Mouse (Mus musculus) frontal cortex, postnatal 10 days (tissue): Measurements from ENCODE around the gene Mpg.

Source experiments
- DNase-seq, 2 experiments: peaks; one replicate each; pipeline ENCODE4 v3.0.0; 2022; ENCODE audit warnings: low spot score in 2 of 2, mixed read lengths in 1 of 2

Mpg gene

DNA sequence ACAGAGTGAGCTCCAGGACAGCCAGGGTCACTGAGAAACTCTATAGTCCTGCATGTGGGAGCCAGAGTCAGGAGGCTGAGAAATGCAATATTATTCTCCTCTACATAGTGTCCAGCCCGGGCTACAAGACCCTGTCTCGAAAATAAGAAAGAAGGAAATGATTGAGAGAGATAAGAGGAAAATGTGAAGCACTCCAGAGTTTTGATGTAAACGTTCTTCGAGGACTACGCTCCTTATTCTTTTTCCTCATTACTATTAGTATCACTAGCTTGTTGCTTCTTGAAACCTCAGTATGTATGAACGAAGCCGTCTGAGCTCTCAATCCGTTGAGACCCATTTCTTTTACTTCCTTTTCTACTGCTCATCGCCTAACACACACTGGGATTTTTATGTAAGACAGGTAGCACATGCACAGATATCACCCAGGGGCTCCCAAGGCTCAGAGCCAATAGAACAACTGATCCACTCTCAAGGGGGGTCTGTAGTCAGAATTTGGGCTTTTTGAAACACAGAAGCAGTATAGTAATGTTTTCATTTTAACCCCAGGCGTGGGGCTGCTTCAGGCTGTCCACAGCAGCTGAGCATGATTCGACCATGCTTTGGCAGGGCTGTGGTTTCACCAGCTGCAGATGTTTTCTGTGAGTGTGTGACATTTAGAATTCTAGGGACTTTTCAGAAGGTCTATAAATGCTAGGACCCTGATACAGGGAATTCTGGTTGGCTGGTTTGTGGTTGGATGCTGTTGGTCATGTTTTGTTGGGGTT, 24.2 kb upstream of the Mpg start:
- no peak for DNase-seq

DNA sequence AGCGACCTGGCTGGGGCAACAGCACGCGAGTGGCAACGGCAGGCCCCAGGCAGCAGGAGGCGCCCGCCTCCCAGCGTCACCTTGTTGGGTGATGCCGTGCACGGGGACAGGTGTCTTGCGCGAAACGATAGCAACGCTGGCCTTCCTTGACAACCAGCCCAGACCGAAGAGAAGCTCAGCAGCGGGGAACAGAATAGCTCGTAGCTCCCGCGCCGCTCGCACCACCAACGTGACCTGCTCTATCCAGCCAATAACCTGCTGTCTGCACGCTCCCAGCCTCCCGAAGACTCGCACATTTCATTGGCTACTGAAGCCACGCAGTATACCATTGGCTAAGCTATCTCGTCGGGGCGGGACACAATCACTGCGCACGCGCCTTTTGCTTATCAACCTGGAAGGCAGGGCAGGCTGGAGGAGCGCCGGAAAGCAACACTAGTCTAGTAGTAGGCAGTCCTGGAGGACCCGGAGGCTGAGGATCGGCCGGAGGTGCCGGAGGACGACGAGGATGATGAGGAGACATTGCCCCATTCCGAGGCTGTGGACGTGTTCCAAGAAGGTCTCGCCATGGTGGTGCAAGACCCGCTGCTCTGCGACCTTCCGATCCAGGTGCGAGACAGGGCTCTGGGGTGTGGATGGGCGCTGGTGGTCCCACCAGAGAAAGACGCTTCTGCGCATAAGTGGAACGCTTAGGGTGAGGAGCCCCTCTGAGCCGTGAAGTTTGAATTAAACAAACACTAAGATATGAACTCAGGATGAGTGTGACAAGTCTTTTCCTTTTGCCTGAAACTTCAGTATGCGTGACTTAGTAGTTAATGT, 21.0 kb upstream of the Mpg start, which contains the start of gene Snrnp25:
TSS of gene Snrnp25 (plus strand) at position 358 of the 816 bp plus-strand sequence.
- peak; percentile 93 to 94 for DNase-seq

DNA sequence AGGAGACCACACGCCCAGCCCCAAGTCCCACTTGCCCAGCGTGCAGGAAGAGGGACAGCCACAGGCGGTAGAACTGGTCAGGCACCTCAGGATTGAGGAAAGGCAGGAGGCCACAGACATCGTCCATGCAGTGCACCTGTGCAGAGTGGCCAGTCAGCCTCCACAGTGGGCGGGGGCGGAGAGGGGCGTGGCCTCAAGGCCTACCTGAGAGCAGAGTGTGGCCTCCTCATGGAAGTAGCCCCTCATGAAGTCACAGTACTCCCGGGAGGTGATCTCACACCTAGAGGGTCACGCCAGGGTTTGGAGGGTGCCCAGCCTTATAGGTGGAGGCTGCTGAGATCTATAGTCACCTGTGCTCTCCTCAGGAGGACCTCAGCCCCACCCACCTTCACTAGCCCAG, 15.7 kb upstream of the Mpg start:
- DNase-seq, result no peak

DNA sequence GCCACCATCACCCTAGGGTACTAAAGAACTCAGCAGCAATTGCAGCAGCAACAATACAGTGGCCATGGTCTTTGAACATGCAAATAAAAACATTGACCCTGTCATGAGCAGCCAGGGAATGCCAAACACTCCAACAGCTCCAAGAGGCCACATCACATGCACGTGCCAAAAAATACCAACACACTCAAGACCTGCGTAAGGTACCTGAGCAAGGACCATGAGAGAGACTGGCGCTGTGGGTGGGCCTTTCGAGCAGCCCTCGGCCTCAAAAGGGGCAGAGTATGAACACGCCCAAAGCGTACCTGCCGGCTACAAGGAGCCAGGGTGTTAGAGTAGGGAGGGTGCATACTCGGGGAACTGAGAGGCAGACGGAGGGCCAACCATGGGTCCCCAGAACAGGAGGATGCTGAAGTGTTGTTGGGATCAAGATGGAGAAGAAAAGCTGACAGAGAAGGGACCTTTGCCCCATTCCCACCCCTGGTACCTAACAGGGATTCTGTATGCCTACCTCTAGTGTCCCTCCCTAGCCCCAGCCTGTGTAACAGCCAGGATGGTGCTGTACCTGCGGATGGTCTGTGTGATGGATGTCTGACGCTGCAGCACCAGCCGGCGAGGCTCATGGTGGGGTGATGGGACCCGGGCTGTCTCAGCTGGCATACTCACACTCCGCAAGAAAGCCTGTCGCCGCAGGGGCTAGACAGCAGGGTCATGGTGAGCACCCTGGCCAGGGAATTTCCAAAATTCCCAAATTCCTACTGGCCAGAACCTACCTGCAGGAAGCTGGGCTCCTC, 10.7 kb upstream of the Mpg start:
- DNase-seq, result no peak

DNA sequence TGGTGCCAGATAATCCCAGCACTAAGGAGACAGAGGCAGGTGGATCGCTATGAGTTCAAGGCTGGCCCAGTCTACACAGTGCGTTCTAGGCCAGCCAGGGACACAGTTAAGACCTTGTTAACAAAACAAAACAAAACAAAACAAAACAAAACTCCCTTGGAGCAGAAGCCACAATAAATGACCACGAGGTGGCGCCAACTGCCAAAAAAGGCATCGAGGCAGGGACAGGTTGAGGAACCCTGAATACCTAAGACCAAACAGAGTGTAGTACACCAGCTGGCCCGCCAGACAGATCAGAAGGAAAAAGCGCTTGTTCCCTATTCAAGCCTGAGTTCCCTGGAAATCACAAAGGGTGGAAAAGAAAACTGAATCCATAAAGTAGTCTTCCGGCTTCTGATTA, 9.5 kb upstream of the Mpg start:
- DNase-seq, result no peak

DNA sequence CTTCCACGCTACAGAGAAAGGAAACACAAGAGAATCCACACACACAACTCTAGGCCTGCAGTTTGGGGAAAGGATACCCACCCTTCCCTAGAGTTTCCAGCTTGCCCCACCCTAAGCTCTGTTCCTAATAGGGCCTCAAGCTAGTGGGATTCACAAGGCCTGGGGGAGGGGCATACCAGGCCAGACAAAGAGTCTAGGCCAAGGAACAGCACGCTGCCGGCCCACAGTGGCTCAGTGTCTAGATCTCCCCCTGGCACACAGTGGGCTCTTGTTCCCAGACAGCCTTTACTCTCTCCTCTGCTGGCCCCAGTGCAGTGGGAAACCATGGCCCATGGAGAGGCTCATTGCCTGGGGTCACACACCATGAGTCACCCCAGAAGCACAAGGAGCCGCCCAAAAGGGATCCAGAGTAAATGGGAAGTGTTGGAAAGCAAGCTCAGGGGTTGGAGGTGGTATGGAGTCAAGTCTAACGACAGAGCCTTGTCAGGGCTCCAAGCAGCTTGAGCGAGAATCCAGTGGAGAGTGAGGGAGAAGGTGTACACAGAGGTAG, 7.7 kb upstream of the Mpg start:
- no peak for DNase-seq

DNA sequence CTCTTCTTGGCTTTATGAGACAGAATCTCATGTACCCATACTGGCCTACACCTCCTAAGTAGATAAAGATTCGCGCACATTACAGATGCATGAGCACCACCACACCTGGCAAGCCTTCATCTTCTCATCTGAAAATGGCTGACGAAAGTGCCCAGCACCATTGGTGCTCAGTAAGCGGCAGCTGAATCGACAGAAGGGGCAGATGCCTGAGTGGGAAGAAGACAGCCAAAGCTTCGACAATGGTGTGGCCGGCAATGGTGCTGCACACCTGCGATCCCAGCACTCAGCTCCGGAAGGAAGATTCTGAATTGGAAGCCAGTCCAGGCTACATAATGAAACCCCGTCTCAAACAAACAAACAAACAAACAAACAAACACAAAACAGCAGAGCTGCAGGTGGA, 7.0 kb upstream of the Mpg start:
- DNase-seq, result no peak

DNA sequence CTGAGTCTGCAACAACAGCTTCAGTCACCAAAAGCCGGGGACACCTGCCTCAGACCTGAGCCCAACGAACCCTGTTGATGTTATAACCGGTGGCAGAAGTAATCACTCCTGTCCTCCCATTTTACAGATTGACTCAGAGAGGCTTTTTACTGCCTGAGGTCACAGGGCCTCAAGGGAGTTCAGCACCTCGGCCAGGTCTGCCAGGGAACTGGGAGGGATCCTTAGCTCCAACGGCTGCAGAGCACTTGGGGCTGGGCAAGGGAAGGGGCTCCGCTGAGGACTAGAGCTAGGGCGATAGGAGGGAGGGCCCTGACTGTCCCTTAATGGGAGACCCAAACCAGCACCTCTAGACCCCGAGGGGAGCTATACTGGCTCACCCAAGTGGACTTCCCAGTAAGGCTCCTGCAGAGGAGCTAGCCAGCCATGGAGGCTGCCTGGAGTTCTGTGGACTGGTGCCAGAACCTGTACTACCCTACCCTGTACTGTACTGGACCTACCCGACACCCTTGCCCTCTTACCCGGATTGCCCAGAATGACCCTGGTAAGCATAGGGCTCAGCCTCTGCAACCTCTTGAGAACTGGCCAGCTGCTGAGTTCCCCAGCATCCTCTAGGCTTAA, 5.6 kb upstream of the Mpg start:
- DNase-seq, result no peak

DNA sequence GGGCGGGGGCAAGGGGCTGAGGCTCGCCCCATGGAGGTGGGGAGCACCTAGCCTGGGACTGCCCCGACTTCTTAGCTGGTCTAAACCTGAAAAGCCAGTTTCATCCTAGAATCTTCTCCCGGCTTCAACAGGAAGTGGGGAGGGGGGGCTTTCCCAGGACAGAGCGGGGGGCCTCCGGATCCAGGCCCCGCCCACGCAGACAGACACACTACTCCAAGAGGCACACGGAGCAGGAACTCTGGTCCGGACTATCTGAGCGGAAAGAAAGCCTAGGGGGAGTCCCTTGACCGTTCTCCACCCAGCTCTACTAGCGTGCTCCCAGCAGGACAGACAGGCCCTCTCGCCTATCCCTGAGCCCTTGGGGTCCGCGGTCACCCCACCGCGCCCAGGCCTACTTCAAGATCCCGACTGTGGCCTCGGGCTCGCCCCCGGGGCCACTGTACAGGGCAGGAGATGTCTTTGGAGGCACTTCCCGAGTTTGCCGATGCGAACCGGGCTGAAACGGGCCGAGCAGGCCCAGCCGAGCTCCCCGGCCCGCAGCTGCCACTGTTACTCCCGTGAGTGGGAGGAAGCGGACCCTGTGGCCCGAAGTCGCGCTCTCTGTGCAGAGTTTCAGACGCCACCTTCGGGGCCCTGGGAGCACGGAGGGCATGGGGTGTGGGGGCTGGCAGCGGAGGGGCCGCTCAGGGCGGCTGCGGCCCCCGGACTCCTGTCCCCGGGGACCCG, 4.9 kb upstream of the Mpg start:
- no peak for DNase-seq

DNA sequence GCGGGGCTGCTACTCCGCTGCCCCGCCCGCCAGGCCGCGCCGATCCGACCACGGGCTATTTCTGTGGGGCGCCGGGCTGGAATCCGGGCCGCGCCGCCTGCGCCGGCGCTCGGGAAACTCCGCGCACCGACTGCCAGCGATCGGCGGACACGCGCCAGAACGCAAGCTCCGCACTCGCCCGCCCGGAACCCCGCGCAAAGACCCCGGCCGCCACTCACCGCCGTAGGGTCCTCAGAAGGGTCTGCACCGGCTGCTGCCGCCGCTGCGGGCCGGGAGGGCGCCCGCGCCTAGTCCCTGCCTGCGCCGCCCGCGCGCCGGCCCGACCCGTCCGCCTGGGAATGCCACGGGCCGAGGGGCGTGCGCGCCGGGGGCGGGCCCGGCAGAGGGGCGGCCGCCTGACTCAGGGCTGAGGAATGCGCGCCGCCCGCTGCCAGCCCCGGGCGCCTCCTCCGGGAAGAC, 4.3 kb upstream of the Mpg start, which contains the start of gene Rhbdf1:
TSS of gene Rhbdf1 (minus strand) at position 350 of the 459 bp plus-strand sequence.
- no peak for DNase-seq

DNA sequence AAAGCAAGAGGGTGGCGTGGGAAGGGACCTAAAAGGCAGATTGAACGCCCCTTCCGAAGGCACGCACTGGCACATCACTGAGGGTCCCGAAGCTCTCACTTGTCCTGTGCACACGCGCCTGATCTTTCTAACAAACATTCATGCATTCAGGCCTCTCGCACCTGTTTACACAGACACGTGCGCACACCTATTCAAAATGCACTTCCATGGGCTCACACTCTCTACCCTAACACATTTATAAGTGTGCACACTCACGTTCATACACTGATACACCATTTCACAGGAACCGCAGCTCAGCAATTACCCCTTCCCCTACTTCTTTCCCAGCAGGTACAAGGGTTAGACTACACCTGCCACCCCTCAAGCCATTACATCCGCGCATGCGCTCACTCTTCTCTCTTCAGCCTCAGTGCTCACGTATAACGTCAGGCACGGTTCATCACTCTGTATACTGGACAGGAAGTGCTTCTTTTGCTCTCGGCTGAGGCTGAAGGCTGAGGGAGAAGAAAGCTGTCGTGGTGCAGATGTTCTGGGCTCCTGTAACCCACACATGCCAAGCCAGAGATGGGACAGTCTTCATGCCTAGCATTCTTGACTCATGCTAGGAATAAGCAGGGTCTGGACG, 3.6 kb upstream of the Mpg start:
- no peak for DNase-seq

DNA sequence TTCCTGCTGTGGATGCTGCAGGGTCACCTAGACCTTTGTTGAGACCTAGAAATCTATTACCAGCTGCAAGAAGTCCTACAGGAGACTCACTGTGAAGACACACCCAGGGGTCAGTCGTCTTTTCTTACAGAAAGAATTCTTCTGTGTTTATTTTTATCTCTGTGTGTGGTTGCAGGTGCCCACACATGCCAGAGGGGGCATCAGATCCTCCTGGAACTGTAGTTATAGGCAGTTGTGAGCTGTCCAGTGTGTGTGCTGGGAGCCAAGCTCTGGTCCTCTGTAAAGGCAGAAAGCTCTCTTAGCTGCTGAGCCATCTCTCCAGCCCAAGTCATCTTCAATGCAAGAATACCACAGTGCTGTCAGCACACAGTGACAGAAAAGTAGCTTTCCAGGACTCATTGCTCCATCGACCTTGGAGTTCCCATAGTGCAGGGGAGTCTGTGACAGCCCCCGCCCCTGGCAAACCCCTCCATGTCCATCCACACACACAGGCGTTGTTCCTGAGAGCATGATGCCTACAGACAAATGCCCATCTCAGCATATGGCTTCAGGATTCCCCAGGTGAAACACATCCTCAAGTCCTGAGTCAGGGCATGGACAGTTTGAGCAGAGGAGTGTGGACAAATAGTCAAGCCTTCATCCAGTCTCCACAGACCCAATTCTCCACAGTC, 2.9 kb upstream of the Mpg start:
- no peak for DNase-seq

DNA sequence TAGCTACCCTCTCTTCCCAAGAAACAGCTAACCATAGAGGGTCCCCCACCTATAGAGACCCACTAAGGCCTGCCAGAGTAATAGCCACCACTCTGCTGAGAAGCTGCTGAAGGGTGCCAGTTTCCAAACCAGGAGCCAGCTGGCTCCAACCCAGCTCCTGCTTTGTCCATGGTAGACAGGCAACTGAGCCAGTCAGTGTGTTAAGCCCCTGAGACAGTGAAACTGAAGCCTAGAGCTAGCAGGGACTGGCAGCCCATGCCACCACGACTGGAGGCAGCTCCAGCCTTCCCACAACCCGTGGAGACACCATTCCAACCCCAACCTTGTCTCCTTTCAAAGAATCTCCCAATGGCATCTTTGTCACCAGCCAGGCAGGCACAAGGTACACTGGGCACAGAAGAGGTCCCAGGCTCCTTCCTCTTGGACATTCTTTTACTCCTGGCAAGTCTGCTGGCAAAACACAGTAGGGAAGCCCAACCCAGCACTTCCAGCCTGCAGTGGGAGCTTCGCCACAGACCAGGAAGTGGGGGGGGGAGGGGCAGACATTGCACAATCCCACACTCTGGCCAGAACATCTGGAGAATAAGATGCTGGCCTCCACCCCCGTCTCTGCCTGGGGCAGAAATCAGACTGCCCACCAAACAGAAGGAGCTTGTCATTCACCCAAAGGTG, 1.7 kb upstream of the Mpg start:
- no peak for DNase-seq

DNA sequence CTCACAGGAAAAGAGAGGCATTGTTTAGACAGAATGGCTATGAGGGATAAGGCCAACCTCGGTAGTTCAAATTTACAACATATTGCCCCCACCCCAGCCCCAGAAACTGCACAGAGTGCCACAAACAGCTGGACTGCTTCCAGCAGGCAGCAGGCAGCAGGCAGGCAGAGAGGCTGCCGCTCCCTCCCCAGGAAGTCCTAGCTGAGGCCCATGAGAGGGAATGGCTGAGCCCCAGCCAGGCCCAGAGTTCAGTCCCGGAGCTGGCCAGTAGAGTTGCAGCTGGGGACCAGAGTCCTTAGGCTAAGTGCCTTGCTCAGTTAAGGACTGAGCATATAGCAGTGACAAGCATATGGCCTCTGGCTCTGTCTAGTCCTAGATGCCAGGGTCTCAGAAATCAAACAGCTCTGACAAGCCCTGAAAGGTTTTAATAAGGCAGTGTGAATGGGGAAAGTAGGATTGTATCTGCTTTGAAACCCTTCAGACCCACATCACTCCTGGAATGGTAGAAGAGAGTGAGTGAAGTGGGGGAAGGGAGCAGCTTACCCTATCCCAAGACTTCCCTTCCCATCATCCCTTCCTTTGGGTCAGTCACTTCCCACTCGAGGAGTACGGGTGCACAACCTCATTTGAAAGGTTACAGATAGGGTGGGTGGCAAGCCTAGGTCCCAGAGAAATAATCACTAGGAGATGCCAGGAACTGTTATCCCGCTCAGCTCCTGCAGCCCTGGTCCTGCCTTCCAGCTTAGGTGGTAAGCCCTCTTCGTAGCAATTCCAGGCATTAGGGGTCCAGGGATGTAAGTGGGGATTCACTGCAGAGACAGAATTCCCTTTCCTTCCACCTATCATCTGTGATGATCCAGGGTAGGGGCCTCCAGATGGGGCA, 842 bp upstream of the Mpg start:
- no peak for DNase-seq

DNA sequence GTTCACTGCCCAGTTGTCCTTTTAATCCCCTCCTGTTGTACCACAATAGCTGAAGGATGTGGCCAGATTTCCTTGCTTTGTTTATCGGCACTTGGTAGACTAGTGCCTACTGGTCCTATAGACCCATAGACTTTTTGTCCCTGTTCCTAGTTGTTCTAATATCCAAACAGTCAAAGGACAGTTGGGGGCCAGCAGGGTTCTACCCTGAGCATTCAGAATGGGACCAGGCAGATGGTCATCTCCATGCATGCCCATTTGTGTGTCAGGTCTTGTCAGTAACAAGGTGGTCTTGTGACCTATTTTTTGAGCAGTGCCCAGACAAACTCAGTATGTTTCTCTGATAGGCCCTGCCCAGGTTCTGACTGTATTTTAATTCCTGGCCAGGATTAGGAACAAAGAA, 736 bp downstream of the Mpg start:
- no peak for DNase-seq

DNA sequence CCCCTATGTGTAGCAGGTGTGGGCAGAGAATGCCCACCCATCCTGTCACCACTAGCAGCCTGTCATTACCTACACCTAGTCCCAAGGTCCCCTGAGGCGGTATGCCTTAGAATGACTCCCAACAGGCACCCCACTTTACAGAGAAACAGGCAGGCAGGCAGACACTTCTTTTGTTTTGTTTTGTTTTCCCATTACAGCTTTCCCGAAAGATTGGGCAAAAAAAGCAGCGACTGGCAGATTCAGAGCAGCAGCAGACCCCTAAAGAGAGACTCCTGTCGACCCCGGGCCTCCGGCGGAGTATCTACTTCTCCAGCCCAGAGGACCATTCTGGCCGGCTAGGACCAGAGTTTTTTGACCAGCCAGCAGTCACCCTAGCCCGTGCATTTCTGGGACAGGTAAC, 1.2 kb downstream of the Mpg start:
- DNase-seq, result no peak

DNA sequence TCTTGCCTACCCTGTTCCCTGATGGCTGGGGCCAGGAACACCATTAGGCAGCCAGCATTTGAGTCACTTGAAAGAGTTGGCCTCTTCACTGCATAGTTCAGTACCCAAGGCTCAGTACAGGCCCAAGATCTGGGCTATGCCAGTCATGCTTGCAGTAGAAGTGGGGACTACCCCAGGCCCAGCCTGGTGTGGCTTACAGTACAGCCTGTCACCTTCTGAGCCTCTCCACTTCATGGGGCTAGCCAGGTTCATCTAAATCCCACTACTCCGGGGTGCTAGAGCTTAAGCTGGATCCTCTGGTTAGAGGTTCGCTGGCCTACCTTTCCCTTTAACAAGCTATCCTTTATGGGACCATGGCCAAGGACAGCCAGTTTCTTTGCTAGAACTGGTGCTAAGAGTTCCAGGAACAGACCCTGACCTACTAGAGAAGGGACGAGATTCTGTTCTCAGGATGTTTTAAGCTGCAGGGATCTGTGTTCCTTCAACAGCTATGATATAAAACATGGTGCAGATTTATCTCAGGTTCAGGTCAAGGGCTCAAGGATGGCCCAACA, 2.1 kb downstream of the Mpg start:
- DNase-seq, result no peak

DNA sequence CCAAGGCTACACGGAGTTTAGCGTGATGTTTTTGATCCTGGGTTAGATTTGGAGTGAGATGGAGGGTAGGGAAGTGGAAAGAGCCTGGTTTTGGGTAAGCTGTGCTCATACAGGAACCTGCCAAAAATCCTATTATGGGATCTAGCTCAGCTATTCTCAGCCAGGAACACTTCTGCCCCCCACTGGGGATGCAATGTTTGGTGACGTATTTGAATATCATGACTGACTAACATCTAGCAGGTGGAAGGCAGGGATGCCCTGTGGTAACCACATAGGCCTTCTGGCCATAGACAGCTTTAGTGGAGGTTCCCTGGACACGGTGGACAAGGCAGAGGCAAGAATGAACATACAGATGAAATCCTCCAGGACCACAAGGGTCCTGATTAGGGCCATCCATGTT, 3.9 kb downstream of the Mpg start:
- no peak for DNase-seq
